Mouse (Mus musculus) ovary, postnatal 36 days (tissue): Measurements from ENCODE around the gene Fgfr2.

ENCODE experiments used
- DNase-seq: peaks from one replicate; pipeline ENCODE4 v3.0.0; 2022; ENCODE audit warnings: low spot score, mixed read lengths

The Fgfr2 gene

DNA sequence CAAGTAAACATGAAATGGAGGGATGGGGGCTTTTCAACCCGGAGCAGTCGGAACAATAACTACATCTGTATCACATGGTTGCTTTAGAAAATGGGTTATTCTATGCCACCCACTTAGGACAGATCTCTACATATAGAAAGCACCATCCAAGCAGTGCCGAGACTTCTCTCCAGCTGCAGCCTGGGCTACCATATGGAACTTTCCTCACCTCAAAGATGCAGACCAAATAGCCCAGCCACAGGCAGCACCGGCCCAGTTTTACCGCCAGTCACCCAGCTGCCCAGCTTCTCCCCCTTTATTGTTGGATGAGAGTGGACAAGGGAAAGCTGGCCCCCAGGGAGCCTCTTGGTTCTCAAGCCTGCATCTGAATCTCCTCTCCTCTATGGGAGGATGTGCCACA, 1172.0 kb downstream of the Fgfr2 start:
- DNase-seq = no peak

DNA sequence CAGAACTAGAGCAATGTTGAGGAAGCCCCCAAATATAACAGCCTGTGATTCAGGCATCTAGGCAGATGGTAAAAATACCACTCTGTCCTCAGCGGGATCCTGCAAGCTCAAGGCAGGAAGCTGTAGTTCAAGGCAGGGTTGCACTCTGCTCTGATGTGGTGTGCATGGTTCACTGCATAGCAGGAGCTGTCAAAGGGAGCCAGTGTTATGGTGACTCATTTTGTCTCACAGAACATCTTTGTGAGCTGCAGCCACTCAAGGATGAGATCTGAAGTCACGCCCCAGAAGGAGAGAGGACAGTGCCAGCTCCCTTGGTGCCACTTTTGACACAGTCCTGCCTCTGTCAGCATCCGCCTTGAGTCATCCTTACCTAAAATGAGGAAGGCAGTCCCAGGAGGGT, 1185.5 kb downstream of the Fgfr2 start:
- no peak for DNase-seq

- no peak for DNase-seq
These were observed 1195.7 kb downstream of the Fgfr2 start for GRCm38 (mm10) chr7:131927288-131928050.

GRCm38 (mm10) chr7:131917384-131917783, 1205.8 kb downstream of the Fgfr2 start:
- no peak for DNase-seq

DNA sequence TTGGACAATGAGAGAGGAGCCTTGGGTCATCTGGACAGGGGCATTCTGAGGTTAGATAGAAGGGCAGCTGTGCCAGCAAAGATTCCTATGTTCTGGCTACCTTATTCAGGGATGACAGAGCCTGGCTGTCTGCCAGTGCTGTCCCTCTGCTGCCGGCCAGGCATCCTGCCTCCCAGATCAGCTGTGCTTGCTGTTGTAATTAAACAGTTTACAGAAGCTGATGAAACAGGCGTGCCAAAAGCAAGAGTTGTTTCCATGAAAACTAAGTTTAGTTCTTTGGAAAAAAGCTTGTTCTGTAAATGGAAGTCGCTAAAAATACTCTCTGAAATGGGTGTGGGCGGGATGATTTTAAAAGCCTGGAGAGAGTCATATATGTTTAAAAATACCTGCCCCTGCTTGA, 1213.5 kb downstream of the Fgfr2 start:
- DNase-seq = no peak

- no peak for DNase-seq
These were observed 1216.5 kb downstream of the Fgfr2 start for GRCm38 (mm10) chr7:131906499-131907190.

DNA sequence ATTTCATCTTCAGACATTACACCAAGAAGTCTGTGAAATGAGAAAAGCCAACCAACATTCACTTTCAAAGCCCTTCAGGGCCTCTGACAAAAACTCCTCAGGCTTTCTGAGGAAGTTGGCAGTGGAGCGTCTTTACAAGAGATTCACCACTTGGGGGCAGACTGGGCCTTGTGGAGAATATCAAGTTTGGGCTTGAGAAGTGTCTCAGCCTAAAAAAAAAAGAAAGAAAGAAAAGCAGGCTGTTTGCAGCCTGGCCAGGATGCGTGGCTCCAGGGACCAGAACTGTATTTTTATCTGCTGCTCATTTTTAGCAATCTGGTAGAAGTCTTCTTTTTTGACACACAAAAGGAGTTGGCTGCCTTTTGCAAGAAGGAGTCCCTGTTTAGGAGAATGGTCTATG, 1223.8 kb downstream of the Fgfr2 start:
- peak; percentile 23 for DNase-seq

DNA sequence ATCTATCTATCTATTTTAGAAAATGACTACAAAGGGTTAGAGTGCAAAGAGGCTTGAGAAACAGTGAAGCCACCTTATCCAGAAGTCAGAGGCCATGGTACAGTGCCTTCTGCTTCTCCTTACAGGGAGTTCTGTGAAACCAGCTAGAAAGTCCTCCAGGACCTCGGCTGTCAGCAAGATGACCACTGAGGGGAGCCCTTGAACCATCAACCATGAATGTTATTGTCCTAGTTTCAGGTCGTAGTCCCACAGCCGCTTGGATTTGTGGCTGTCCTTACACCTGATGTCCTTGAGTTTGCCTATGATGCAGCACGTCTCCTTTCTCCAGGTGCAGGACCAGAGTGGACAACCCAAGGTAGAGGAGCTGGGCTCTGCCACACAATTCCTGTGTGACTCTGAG, 1225.9 kb downstream of the Fgfr2 start:
- DNase-seq = no peak

DNA sequence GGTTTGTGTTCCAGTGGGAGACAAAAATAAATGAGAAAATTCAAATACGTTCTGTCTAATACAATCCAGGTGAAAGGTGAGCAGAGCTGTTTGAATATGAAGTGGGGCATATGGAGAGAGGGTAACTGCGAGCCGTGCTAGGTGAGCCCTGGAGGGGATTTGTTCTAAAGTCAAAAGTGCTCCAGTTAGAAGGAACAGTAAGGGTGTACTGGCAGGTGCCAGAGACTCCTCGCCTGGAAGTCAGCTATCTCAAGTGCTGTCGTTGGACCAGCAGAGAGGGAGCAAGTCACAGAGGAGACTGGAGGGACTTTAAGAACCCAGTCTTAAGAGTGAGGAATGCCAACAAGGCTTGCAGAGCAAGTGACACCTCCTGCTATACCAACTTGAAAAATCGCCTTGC, 1240.3 kb downstream of the Fgfr2 start:
- no peak for DNase-seq

- peak; percentile 66 for DNase-seq
These were observed 1241.1 kb downstream of the Fgfr2 start for GRCm38 (mm10) chr7:131881876-131882615.

- no peak for DNase-seq
These were observed 1243.0 kb downstream of the Fgfr2 start for GRCm38 (mm10) chr7:131880150-131880549.

GRCm38 (mm10) chr7:131878846-131879245, 1244.3 kb downstream of the Fgfr2 start:
- no peak for DNase-seq

DNA sequence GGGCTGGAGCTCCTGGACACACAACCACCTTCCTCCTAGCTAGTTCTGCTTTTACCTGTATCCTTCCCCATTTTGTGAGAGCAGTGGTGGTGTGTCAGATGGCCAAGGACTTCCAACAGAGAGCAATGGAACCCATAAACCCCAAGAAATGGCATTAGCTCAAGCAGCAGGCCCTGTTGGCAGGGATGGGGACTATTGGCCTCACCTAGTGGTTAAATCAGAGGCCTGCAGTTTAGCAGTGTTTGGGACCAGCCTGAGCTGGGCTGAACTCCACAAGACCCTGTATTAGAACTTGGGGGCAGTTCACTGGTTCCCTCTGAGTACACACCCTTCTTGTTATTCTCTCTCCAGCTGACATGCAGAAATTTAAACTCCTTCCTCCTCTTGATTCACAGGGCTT, 1262.0 kb downstream of the Fgfr2 start:
- no peak for DNase-seq

GRCm38 (mm10) chr7:131855641-131856040, 1267.5 kb downstream of the Fgfr2 start:
- no peak for DNase-seq

DNA sequence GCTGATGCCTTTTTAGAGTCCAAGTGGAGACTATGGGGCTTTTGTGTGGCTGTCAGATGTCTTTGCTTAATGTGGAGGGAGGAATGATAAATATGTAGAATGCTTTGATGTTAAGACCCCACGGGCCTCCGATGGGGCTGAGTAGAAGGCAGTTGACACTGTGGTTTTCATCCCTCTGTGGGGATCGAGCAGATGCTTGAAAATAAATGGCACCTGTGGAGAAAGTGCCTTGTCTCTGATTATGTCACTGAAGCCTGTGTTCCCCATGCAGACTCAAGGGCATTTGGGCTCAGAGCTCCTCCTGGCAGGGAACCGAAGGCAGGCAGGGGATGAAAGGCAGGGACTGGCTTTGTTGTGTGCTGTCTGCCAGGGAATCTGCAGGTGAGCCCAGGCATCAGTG, 1272.6 kb downstream of the Fgfr2 start:
- DNase-seq = no peak

- no peak for DNase-seq
These were observed 1276.9 kb downstream of the Fgfr2 start for GRCm38 (mm10) chr7:131846066-131846905.

DNA sequence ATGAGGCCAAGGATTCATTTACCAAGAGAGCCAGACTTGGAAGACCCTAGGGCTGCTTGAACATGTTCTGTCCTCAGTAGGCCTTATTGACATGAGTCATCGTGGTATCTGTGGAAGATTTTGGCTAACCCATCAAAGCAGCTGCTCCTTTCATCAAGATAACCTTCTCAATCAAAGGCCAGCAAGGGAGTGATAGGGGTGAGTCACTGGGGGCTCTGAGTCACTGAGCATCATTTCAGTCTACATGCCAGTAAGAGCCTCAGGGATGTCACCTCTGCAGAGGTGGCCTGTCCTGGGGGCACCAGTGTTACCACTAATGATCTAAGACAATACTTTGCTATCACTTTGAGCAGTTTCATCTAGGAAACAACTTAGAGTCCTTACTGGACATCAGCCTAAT, 1292.9 kb downstream of the Fgfr2 start:
- no peak for DNase-seq

DNA sequence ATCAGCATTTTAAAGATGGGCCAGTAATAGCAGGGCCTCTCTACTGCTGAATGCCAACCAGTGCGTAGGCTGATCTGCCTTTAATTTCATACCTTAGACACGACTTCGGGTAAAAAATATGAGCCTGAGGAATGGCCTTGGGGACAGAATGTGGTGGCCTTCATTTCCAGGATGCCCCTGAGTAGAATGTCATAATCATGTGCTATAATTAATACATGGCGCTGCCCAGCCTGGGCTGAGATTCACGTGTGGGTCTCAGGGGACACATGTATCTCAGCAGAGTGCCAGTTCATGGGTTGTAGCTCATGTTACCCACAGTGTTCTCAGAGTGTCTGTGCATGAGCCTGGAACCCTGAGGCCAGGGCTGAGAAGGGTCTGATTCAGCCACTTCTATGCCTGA, 1296.3 kb downstream of the Fgfr2 start:
- DNase-seq = no peak

- DNase-seq = no peak
These were observed 1305.2 kb downstream of the Fgfr2 start for GRCm38 (mm10) chr7:131817976-131818375.

GRCm38 (mm10) chr7:131816641-131817040, 1306.5 kb downstream of the Fgfr2 start:
- DNase-seq = no peak

DNA sequence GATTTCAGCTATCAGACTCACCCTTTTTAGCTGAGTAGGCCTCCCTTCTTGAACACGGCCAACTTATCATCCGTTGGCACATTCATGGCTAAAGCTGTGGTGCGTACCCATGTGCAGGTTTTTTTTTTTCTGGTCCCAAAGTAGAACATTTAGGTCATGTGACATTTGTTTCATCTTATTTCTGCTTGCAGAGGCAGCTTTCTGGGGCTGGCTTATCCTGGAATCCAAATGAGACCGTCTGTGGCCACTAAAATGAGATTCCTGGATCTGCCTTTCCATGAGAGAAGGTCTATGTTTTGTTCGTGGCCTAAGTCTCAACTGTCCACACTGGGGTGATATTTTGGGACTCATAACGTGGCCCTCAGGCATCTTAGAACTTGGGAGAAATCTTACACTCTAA, 1311.0 kb downstream of the Fgfr2 start:
- no peak for DNase-seq

DNA sequence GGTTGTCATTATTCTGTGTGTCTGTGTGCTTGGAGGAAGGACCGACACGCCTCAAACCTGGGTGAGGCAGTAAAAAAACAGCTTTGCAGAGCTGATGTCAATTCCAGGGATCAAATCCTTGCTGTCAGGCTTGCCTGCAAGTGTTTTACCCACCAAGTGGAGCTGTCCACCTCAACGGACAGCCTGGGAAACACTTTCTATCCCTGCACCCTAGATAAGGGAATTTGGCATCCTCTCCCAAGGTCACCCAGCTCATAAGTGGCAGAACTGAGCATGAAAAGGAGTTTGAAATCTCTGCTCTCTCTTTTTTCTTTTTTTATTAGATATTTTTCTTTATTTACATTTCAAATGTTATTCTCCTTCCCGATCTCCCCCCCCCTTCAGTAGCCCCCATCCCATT, 1312.2 kb downstream of the Fgfr2 start:
- no peak for DNase-seq
